Mouse (Mus musculus): Measurements from ENCODE around the gene Gda. TPM values are rescaled to one million over a fixed set of nuclear protein-coding genes. Genes with fewer than 3 reads are reported as not detected.

Gene Gda
- 1.9 TPM for total RNA-seq (2023)

GRCm38 (mm10) chr19:21473345-21473744, at the start of gene Gda:
TSS of gene Gda (minus strand) at chr19:21473445.

Other genes with a start within 250 kb of the Gda start
- 62.9 TPM for gene Zfand5, start 201.2 kb downstream of the Gda start, total RNA-seq (2023)
- gene 1110059E24Rik, start 179.5 kb upstream of the Gda start, total RNA-seq (2023): 30.1 TPM
- 27.7 TPM for gene Abhd17b, start 179.7 kb upstream of the Gda start, total RNA-seq (2023)

All from CD4-positive naive resting alpha-beta T cell, adult 57 days (primary cell).